Mouse (Mus musculus) kidney, embryonic 16.5 days (tissue): ENCODE measurements around the gene Irak1. TPM values are rescaled to one million over a fixed set of nuclear protein-coding genes. Genes with fewer than 3 reads are reported as not detected.

Experiments used
- ATAC-seq: fragments of 200-750 bp; cut with Nextera tagmentation; 2 replicates; pipeline ENCODE4 v1.8.0; 2017; ENCODE audit warnings: moderate TSS enrichment; ENCODE audit not compliant: low FRiP score, low TSS enrichment
- H3K27ac ChIP-seq: fragments of 300-500 bp; sonication (generic); 2 replicates; pipeline ENCODE4 v1.5.1; 2014; ENCODE audit warnings: low read length
- H3K27me3 ChIP-seq: fragments of 300-500 bp; sonication (generic); 2 replicates; pipeline ENCODE4 v1.6.1; 2014; ENCODE audit warnings: low read length, control low read depth, mixed read lengths; ENCODE audit not compliant: insufficient read depth
- H3K36me3 ChIP-seq: fragments of 300-500 bp; sonication (generic); 2 replicates; pipeline ENCODE4 v1.6.1; 2014; ENCODE audit warnings: low read length, control low read depth, mixed read lengths; ENCODE audit not compliant: insufficient read depth
- H3K4me1 ChIP-seq: fragments of 300-500 bp; sonication (generic); 2 replicates; pipeline ENCODE4 v1.6.1; 2014; ENCODE audit warnings: low read length, control low read depth, mixed read lengths; ENCODE audit not compliant: insufficient read depth
- H3K4me2 ChIP-seq: fragments of 300-500 bp; sonication (generic); replicated peaks from 2 replicates; pipeline ENCODE4 v1.6.1; 2014; ENCODE audit warnings: low read depth, low read length
- H3K4me3 ChIP-seq: fragments of 300-500 bp; sonication (generic); 2 replicates; pipeline ENCODE4 v1.5.1; 2014; ENCODE audit warnings: mild to moderate bottlenecking, low read length
- H3K9ac ChIP-seq: fragments of 300-500 bp; sonication (generic); replicated peaks from 2 replicates; pipeline ENCODE4 v1.6.1; 2014; ENCODE audit warnings: low read length
- H3K9me3 ChIP-seq: fragments of 300-500 bp; sonication (generic); 2 replicates; pipeline ENCODE4 v1.6.1; 2016; ENCODE audit warnings: low read length, control low read depth
- WGBS: fragments of 180-500 bp; shearing (Covaris S2); extraction: QIAGEN DNeasy Blood & Tissue Kit; methylation state at CpG from one replicate; pipeline ENCODE4 v1.1.7; 2014; 5-methylcytosine and 5-hydroxymethylcytosine counted together
- polyA plus RNA-seq: library from polyadenylated mRNA; unstranded; fragments of >200 nt; fragmentation: Nextera tagmentation; extraction: Ambion mirVana; gene quantifications from 2 replicates; pipeline ENCODE4 v1.2.1, GENCODE M21; 2015

Irak1 gene
- 76.0 and 82.0 TPM in 2 replicates for polyA plus RNA-seq

DNA sequence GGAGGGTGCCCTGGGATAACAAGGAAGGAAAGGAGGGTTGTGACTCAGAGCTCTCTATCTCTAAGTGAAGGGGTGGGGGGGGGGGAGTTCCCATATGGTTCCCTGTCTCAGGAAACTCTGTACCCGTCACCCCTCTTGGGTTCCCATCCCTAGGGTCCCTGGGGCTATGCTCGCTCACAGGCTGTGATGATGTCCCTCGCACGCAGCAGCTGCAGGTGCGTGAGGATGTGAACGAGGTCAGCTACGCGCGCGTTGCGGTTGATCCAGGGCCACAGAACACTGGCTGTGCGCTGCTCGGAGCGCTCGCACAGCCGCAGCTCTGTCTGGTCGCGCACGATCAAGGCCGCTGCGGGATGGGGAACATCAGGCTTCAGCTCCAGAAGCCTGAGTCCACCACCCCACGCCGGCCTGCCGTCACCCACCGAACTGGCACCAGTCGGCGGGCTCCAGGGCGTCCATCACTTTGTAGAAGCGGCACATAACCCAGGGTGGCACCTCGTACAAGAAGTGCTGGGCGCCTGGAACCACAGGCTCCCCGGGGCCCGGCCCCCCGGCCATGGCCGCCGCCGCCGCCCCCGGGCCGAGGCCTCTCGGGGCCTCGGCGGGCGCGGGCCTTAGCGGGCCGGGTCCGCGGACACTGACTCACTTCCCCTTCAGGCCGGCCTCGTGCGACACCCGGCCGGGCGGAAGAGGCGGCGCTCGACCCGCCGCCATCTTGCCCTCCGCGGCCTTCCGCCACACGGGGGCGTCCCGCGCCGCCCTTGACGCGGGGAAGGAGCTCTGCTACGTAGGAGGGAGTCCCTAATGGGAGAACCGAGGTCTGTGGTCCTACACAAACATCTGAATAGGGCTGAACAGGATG is at the start of gene Irak1:
Gene Irak1 (minus strand): TSS at position 731 of the 862 bp plus-strand sequence.
- peaks cover 8% of the 10 kb centered on the region; the same call in 1 of the 2 replicates for H3K4me1 ChIP-seq
- peak within 1 kb of the TSS; percentile 84 for H3K9ac ChIP-seq
- H3K4me3 ChIP-seq = peak within 1 kb of the TSS; percentile 64
- H3K27me3 ChIP-seq = peaks cover 11% of the 10 kb centered on the region; the same call in 1 of the 2 replicates
- H3K4me2 ChIP-seq = peak within 1 kb of the TSS; percentile 60
- WGBS = 18% methylated on average over 59 of the region's 72 CpGs
- peak within 1 kb of the TSS; percentile 68 for H3K27ac ChIP-seq
- H3K9me3 ChIP-seq = no peaks in the 10 kb centered on the region
- peaks cover 11% of the 10 kb centered on the region; the same call in 1 of the 2 replicates for H3K36me3 ChIP-seq
- peak; percentile 92 for ATAC-seq

GRCm38 (mm10) chrX:74070794-74071193 is 47.1 kb upstream of the Irak1 start:
- H3K27me3 ChIP-seq = peaks cover 2% of the 10 kb centered on the region; the same call in 1 of the 2 replicates
- no peak overlapping the region for H3K27ac ChIP-seq
- no peak overlapping the region for H3K9ac ChIP-seq
- no peaks in the 10 kb centered on the region for H3K9me3 ChIP-seq
- no peaks in the 10 kb centered on the region for H3K4me1 ChIP-seq
- no peaks in the 10 kb centered on the region for H3K36me3 ChIP-seq
- H3K4me2 ChIP-seq = no peak overlapping the region
- no peak overlapping the region for H3K4me3 ChIP-seq
- ATAC-seq = no peak

GRCm38 (mm10) chrX:74067891-74068290 is 44.2 kb upstream of the Irak1 start:
- Histone ChIP-seq H3K36me3 (no peaks in the 10 kb centered on the region), H3K4me1 (no peaks in the 10 kb centered on the region), H3K4me2 (no peak overlapping the region), H3K27me3 (peaks cover 2% of the 10 kb centered on the region; the same call in 1 of the 2 replicates), H3K4me3 (no peak overlapping the region), H3K27ac (no peak overlapping the region), H3K9ac (no peak overlapping the region), H3K9me3 (no peaks in the 10 kb centered on the region)
- 83% methylated on average over 9 of the region's 9 CpGs for WGBS
- ATAC-seq = no peak

DNA sequence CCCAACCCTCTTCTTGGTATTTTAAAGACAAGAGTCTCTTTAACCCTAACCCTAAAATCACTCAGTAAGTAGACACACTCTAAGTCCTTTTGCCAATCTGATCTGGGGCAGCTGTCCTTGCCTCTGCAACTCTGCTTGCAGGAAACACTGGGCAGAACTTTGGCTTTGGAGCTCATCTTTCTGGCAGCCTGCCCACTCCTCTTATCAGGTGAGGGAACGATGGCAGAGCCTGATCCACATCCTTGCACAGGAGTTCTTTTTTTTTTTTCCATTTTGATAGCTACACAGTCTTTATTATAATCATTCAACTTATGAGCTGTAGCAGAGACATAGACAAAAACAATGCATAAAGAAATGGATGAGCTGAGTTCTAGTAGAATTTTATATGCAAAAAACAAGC is 21.4 kb upstream of the Irak1 start:
- H3K36me3 ChIP-seq = no peaks in the 10 kb centered on the region
- H3K27ac ChIP-seq = no peak overlapping the region
- no peaks in the 10 kb centered on the region for H3K4me1 ChIP-seq
- H3K9ac ChIP-seq = no peak overlapping the region
- H3K4me2 ChIP-seq = no peak overlapping the region
- ATAC-seq = no peak
- H3K4me3 ChIP-seq = no peak overlapping the region
- H3K27me3 ChIP-seq = peaks cover 4% of the 10 kb centered on the region; the same call in 1 of the 2 replicates
- 47% methylated on average over 1 of the region's 1 CpGs for WGBS
- H3K9me3 ChIP-seq = no peaks in the 10 kb centered on the region

GRCm38 (mm10) chrX:74037702-74038375 is 14.1 kb upstream of the Irak1 start:
- Histone ChIP-seq H3K36me3 (peaks cover 17% of the 10 kb centered on the region), H3K27me3 (no peaks in the 10 kb centered on the region; the same call in 1 of the 2 replicates), H3K9ac (no peak overlapping the region), H3K9me3 (no peaks in the 10 kb centered on the region), H3K4me1 (no peaks in the 10 kb centered on the region), H3K4me3 (no peak overlapping the region), H3K4me2 (no peak overlapping the region), H3K27ac (no peak overlapping the region)
- 83% methylated on average over 5 of the region's 5 CpGs for WGBS
- no peak for ATAC-seq

GRCm38 (mm10) chrX:74030000-74030399 is 6.3 kb upstream of the Irak1 start:
- no peaks in the 10 kb centered on the region for H3K4me1 ChIP-seq

GRCm38 (mm10) chrX:74022795-74023187 is 927 bp downstream of the Irak1 start:
- Histone ChIP-seq H3K4me1 (peaks cover 8% of the 10 kb centered on the region; the same call in 1 of the 2 replicates), H3K9me3 (no peaks in the 10 kb centered on the region), H3K36me3 (peaks cover 15% of the 10 kb centered on the region), H3K27me3 (peaks cover 10% of the 10 kb centered on the region; the same call in 1 of the 2 replicates), H3K27ac (no peak overlapping the region), H3K4me3 (peak overlapping the region; percentile 64), H3K9ac (peak overlapping the region; percentile 84), H3K4me2 (peak overlapping the region; percentile 60)
- 41% methylated on average over 6 of the region's 6 CpGs for WGBS
- no peak for ATAC-seq

More at GRCm38 (mm10) chrX:74030000-74030399, 6.3 kb upstream of the Irak1 start:
- Histone ChIP-seq H3K27ac (no peak overlapping the region), H3K4me3 (no peak overlapping the region), H3K9me3 (no peaks in the 10 kb centered on the region), H3K9ac (no peak overlapping the region), H3K4me2 (no peak overlapping the region), H3K27me3 (peaks cover 3% of the 10 kb centered on the region; the same call in 1 of the 2 replicates), H3K36me3 (0 out of 2 replicates have a peak, but pooled peaks cover 2% of the 10 kb centered on the region)
- ATAC-seq = no peak
- 28% methylated on average over 1 of the region's 1 CpGs for WGBS

GRCm38 (mm10) chrX:74014597-74014996 is 9.1 kb downstream of the Irak1 start:
- H3K4me3 ChIP-seq = no peak overlapping the region
- H3K36me3 ChIP-seq = peaks cover 25% of the 10 kb centered on the region
- no peaks in the 10 kb centered on the region; the same call in 1 of the 2 replicates for H3K27me3 ChIP-seq
- no peak overlapping the region for H3K27ac ChIP-seq
- no peak overlapping the region for H3K4me2 ChIP-seq
- WGBS = 94% methylated on average over 1 of the region's 1 CpGs
- no peaks in the 10 kb centered on the region for H3K4me1 ChIP-seq
- no peaks in the 10 kb centered on the region for H3K9me3 ChIP-seq
- no peak overlapping the region for H3K9ac ChIP-seq
- no peak for ATAC-seq

DNA sequence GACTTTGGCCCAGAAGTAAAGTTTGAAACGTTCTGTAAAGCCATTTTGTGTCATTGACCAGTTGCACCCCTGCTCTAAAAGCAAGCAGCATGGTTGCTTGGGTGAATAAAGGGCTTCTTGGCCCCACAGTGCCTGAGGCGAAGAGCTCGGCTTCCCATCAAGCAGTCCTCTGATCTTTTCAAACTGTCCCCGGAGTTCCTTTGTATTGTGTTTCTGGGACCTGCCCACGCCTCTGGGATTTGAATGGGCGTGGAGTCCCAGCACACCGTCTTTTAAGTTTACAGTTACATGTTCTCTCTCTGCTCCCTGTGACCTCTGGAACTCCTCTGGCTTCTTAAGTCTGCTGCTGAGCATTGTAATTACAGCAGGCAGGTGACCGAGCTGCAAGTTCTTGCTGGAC is 15.7 kb downstream of the Irak1 start:
- Histone ChIP-seq H3K27ac (no peak overlapping the region), H3K4me1 (no peaks in the 10 kb centered on the region), H3K36me3 (no peaks in the 10 kb centered on the region), H3K27me3 (no peaks in the 10 kb centered on the region), H3K4me3 (no peak overlapping the region), H3K9me3 (no peaks in the 10 kb centered on the region), H3K4me2 (no peak overlapping the region), H3K9ac (no peak overlapping the region)
- no peak for ATAC-seq
- 28% methylated on average over 8 of the region's 8 CpGs for WGBS
